Mouse (Mus musculus) embryo, embryonic 11 days (tissue): ENCODE results near the gene Kdm4d.
A peak's percentile ranks its signal among the peaks of the same experiment; 100 is the strongest.
"Not testable (repeated sequence)": the region's sequence is repeated elsewhere in the genome, so short reads cannot be mapped to it uniquely, and the experiment has no call there.

ENCODE experiments used
- DNase-seq: peaks from one replicate; pipeline ENCODE4 v3.0.0-alpha.2; 2015

Gene Kdm4d

GRCm38 (mm10) chr9:14500023-14500915, at the start of gene Kdm4d, which contains the start of gene Cwc15:
Gene Kdm4d, minus strand, starts transcription at chr9:14500482.
Gene Cwc15, plus strand, starts transcription at chr9:14500617.
- DNase-seq = peak; percentile 99

GRCm38 (mm10) chr9:14548366-14548761, 48.1 kb upstream of the Kdm4d start:
- DNase-seq = peak; percentile 10

- peak; percentile 14 for DNase-seq
Observed at GRCm38 (mm10) chr9:14547584-14548365, 47.5 kb upstream of the Kdm4d start.

- DNase-seq = no peak
Observed at GRCm38 (mm10) chr9:14544034-14544757, 43.9 kb upstream of the Kdm4d start.

GRCm38 (mm10) chr9:14534833-14535456, 34.7 kb upstream of the Kdm4d start:
- no peak for DNase-seq

- DNase-seq = no peak
Observed at GRCm38 (mm10) chr9:14533659-14534058, 33.4 kb upstream of the Kdm4d start.

GRCm38 (mm10) chr9:14532283-14532682, 32.0 kb upstream of the Kdm4d start:
- peak; percentile 44 for DNase-seq

- no peak for DNase-seq
Observed at GRCm38 (mm10) chr9:14530004-14530403, 29.7 kb upstream of the Kdm4d start.

GRCm38 (mm10) chr9:14523408-14524043, 23.2 kb upstream of the Kdm4d start:
- peak; percentile 82 for DNase-seq

GRCm38 (mm10) chr9:14521695-14522094, 21.4 kb upstream of the Kdm4d start:
- DNase-seq = no peak

GRCm38 (mm10) chr9:14520971-14521670, 20.8 kb upstream of the Kdm4d start:
- DNase-seq = no peak

- no peak for DNase-seq
Observed at GRCm38 (mm10) chr9:14518105-14518504, 17.8 kb upstream of the Kdm4d start.

GRCm38 (mm10) chr9:14517296-14517695, 17.0 kb upstream of the Kdm4d start:
- no peak for DNase-seq

GRCm38 (mm10) chr9:14512633-14513445, 12.6 kb upstream of the Kdm4d start:
- DNase-seq = peak; percentile 72

GRCm38 (mm10) chr9:14500916-14501424, 688 bp upstream of the Kdm4d start:
- DNase-seq = no peak

GRCm38 (mm10) chr9:14498896-14499705, 1.2 kb downstream of the Kdm4d start:
- no peak for DNase-seq

GRCm38 (mm10) chr9:14463668-14464067, 36.6 kb downstream of the Kdm4d start:
- DNase-seq = not testable (repeated sequence)

- not testable (repeated sequence) for DNase-seq
Observed at GRCm38 (mm10) chr9:14462536-14462935, 37.7 kb downstream of the Kdm4d start.

- no peak for DNase-seq
Observed at GRCm38 (mm10) chr9:14456320-14456719, 44.0 kb downstream of the Kdm4d start.
